Mouse (Mus musculus): ENCODE data around the gene Mib2. TPM values are rescaled to one million over a fixed set of nuclear protein-coding genes. Genes with fewer than 3 reads are reported as not detected.
A peak's percentile ranks its signal among the peaks of the same experiment; 100 is the strongest.

Gene Mib2
- total RNA-seq (2014; rRNA removed): 109 and 127 TPM in 2 replicates
- 40.6 and 44.1 TPM in 2 replicates for polyA plus RNA-seq (2015; fragmentation: Nextera tagmentation; extraction: Ambion mirVana)

- Histone ChIP-seq H3K9me3 (ENCODE audit: low read length) (no peaks in the 10 kb centered on the region), H3K27me3 (ENCODE audit: insufficient read depth, low read length) (no peaks in the 10 kb centered on the region), H3K4me3 (ENCODE audit: low read length) (peak within 1 kb of the TSS; percentile 90), H3K27ac (peak within 1 kb of the TSS; percentile 88), H3K9ac (replicated peaks; ENCODE audit: low read length) (peak within 1 kb of the TSS; percentile 82), H3K36me3 (ENCODE audit: insufficient read depth, low read length) (no peaks in the 10 kb centered on the region; the same call in 1 of the 2 replicates), H3K4me1 (ENCODE audit: insufficient read depth, low read length) (peaks cover 5% of the 10 kb centered on the region; the same call in 1 of the 2 replicates), H3K4me2 (ENCODE audit: low read depth, low read length) (peak within 1 kb of the TSS; percentile 88)
- under 1% methylated on average over 64 of the region's 73 CpGs for WGBS
- peak; percentile 99 for DNase-seq (ENCODE audit: low spot score)
- peak; percentile 99 for ATAC-seq
- TF ChIP-seq CTCF (IDR thresholded peaks at IDR 0.05; ENCODE audit: low read depth): no peak
These were observed at the start of gene Mib2 for GRCm38 (mm10) chr4:155668689-155669597. Gene Mib2 (minus strand): TSS chr4:155669198.

GRCm38 (mm10) chr4:155710521-155711252, 41.7 kb upstream of the Mib2 start:
- no peak for TF ChIP-seq CTCF (IDR thresholded peaks at IDR 0.05; ENCODE audit: low read depth)

GRCm38 (mm10) chr4:155708988-155709387, 40.0 kb upstream of the Mib2 start:
- H3K27ac ChIP-seq: no peak overlapping the region
- no peak for DNase-seq (ENCODE audit: low spot score)
- H3K4me3 ChIP-seq (ENCODE audit: low read length): no peak overlapping the region
- H3K4me2 ChIP-seq (ENCODE audit: low read depth, low read length): no peak overlapping the region
- no peak overlapping the region for H3K9ac ChIP-seq (replicated peaks; ENCODE audit: low read length)
- TF ChIP-seq CTCF (IDR thresholded peaks at IDR 0.05; ENCODE audit: low read depth): no peak
- no peaks in the 10 kb centered on the region for H3K36me3 ChIP-seq (ENCODE audit: insufficient read depth, low read length)
- H3K9me3 ChIP-seq (ENCODE audit: low read length): no peaks in the 10 kb centered on the region
- no peaks in the 10 kb centered on the region for H3K27me3 ChIP-seq (ENCODE audit: insufficient read depth, low read length)
- ATAC-seq: no peak
- peaks cover 4% of the 10 kb centered on the region; the same call in 1 of the 2 replicates for H3K4me1 ChIP-seq (ENCODE audit: insufficient read depth, low read length)

More at GRCm38 (mm10) chr4:155710521-155711252, 41.7 kb upstream of the Mib2 start:
- Histone ChIP-seq H3K36me3 (ENCODE audit: insufficient read depth, low read length) (no peaks in the 10 kb centered on the region; the same call in 1 of the 2 replicates), H3K4me2 (ENCODE audit: low read depth, low read length) (peak overlapping the region; percentile 18; the same call in 1 of the 2 replicates), H3K4me3 (ENCODE audit: low read length) (no peak overlapping the region), H3K9me3 (ENCODE audit: low read length) (no peaks in the 10 kb centered on the region), H3K27me3 (ENCODE audit: insufficient read depth, low read length) (no peaks in the 10 kb centered on the region), H3K27ac (peak overlapping the region; percentile 41), H3K9ac (replicated peaks; ENCODE audit: low read length) (no peak overlapping the region), H3K4me1 (ENCODE audit: insufficient read depth, low read length) (peaks cover 4% of the 10 kb centered on the region; the same call in 1 of the 2 replicates)
- DNase-seq (ENCODE audit: low spot score): peak; percentile 20
- no peak for ATAC-seq
- 53% methylated on average over 6 of the region's 6 CpGs for WGBS

- Histone ChIP-seq H3K9ac (replicated peaks; ENCODE audit: low read length) (no peak overlapping the region), H3K4me3 (ENCODE audit: low read length) (no peak overlapping the region), H3K27me3 (ENCODE audit: insufficient read depth, low read length) (no peaks in the 10 kb centered on the region), H3K36me3 (ENCODE audit: insufficient read depth, low read length) (no peaks in the 10 kb centered on the region), H3K4me2 (ENCODE audit: low read depth, low read length) (no peak overlapping the region), H3K4me1 (ENCODE audit: insufficient read depth, low read length) (peaks cover 4% of the 10 kb centered on the region; the same call in 1 of the 2 replicates), H3K9me3 (ENCODE audit: low read length) (no peaks in the 10 kb centered on the region), H3K27ac (no peak overlapping the region)
- 73% methylated on average over 2 of the region's 2 CpGs for WGBS
- no peak for ATAC-seq
- no peak for TF ChIP-seq CTCF (IDR thresholded peaks at IDR 0.05; ENCODE audit: low read depth)
- no peak for DNase-seq (ENCODE audit: low spot score)
These were observed 39.6 kb upstream of the Mib2 start for GRCm38 (mm10) chr4:155708582-155708981.

GRCm38 (mm10) chr4:155705592-155705929, 36.6 kb upstream of the Mib2 start:
- no peak for DNase-seq (ENCODE audit: low spot score)
- ATAC-seq: no peak
- under 1% methylated on average over 19 of the region's 19 CpGs for WGBS

GRCm38 (mm10) chr4:155704721-155705591, 36.0 kb upstream of the Mib2 start, which contains the start of gene Ssu72:
Gene Ssu72 (plus strand): TSS chr4:155704800.
- Histone ChIP-seq H3K27ac (peak within 1 kb of the TSS; percentile 97), H3K9me3 (ENCODE audit: low read length) (no peaks in the 10 kb centered on the region), H3K4me1 (ENCODE audit: insufficient read depth, low read length) (peaks cover 4% of the 10 kb centered on the region; the same call in 1 of the 2 replicates), H3K27me3 (ENCODE audit: insufficient read depth, low read length) (no peaks in the 10 kb centered on the region), H3K4me2 (ENCODE audit: low read depth, low read length) (peak within 1 kb of the TSS; percentile 83), H3K36me3 (ENCODE audit: insufficient read depth, low read length) (no peaks in the 10 kb centered on the region), H3K9ac (replicated peaks; ENCODE audit: low read length) (peak within 1 kb of the TSS; percentile 95), H3K4me3 (ENCODE audit: low read length) (peak within 1 kb of the TSS; percentile 94)
- DNase-seq (ENCODE audit: low spot score) (peak; percentile 98), ATAC-seq (peak; percentile 96)
- WGBS: under 1% methylated on average over 79 of the region's 83 CpGs
- TF ChIP-seq CTCF (IDR thresholded peaks at IDR 0.05; ENCODE audit: low read depth): no peak

More at GRCm38 (mm10) chr4:155705592-155705929, 36.6 kb upstream of the Mib2 start:
- Histone ChIP-seq H3K27ac (peak overlapping the region; percentile 97), H3K4me2 (ENCODE audit: low read depth, low read length) (peak overlapping the region; percentile 83), H3K9me3 (ENCODE audit: low read length) (no peaks in the 10 kb centered on the region), H3K9ac (replicated peaks; ENCODE audit: low read length) (peak overlapping the region; percentile 95), H3K4me1 (ENCODE audit: insufficient read depth, low read length) (peaks cover 4% of the 10 kb centered on the region; the same call in 1 of the 2 replicates), H3K27me3 (ENCODE audit: insufficient read depth, low read length) (no peaks in the 10 kb centered on the region), H3K36me3 (ENCODE audit: insufficient read depth, low read length) (no peaks in the 10 kb centered on the region), H3K4me3 (ENCODE audit: low read length) (peak overlapping the region; percentile 94)
- TF ChIP-seq CTCF (IDR thresholded peaks at IDR 0.05; ENCODE audit: low read depth): no peak

All from hindbrain, postnatal 0 days (tissue).